Mouse (Mus musculus): Measurements from ENCODE around the gene Trip12.

DNA sequence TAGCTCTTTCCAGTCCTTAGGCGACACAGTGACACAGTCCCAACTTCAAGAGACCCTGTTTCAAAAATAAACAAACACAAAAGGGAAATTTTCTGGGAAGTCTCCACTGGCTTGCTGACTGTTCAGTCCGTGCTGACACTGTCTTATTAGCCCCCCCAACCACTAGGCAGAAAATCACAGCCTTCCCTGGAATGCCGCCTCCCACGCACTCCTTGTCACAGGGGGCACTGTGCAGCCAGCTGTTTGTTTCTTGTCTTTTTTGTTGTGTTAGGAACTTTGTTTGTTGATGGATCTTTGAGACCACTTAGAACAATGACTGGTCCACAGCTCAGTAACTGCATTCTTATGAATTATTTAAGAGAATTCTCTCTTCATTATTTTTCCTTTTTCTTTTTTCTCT is 43.6 kb upstream of the Trip12 start:
- TF ChIP-seq POLR2A (IDR thresholded peaks at IDR 0.05; ENCODE audit: control insufficient read depth, extremely low read depth, insufficient read depth, low read length, poor library complexity) (no peak), CTCF (IDR thresholded peaks at IDR 0.05; ENCODE audit: borderline replicate concordance, control insufficient read depth, extremely low read depth, insufficient read depth, low read length, poor library complexity) (no peak)
